Mouse (Mus musculus) ES-E14 (cell line): ENCODE results near the gene Sh3bp5l. TPM values are rescaled to one million over a fixed set of nuclear protein-coding genes. Genes with fewer than 3 reads are reported as not detected.
"Not testable (repeated sequence)": the region's sequence is repeated elsewhere in the genome, so short reads cannot be mapped to it uniquely, and the experiment has no call there.

Source experiments
- DNase-seq: peaks from one replicate; pipeline ENCODE4 v3.0.0-alpha.2; 2013; ENCODE audit warnings: low read depth, low spot score
- H3K27ac ChIP-seq: 2 replicates; pipeline ENCODE4 v1.5.1; 2012; ENCODE audit warnings: low read depth, mild to moderate bottlenecking, low read length, moderate library complexity, mixed read lengths; ENCODE audit not compliant: poor library complexity, insufficient read depth, severe bottlenecking
- H3K36me3 ChIP-seq: 2 replicates; pipeline ENCODE4 v1.6.1; 2012; ENCODE audit warnings: mild to moderate bottlenecking, low read length, moderate library complexity, mixed read lengths; ENCODE audit not compliant: control insufficient read depth, poor library complexity, insufficient read depth, severe bottlenecking
- H3K4me1 ChIP-seq, 2 experiments: fragments of 150-350 bp in 1 of 2; sonication (generic) in 1 of 2; 2 replicates each; pipeline ENCODE4 v1.6.1; 2012; ENCODE audit warnings: low read length in 2 of 2, mild to moderate bottlenecking in 1 of 2, mixed read lengths in 1 of 2; ENCODE audit not compliant: control insufficient read depth in 2 of 2, insufficient read depth in 2 of 2, poor library complexity in 1 of 2
- H3K4me3 ChIP-seq, 2 experiments: fragments of 150-350 bp in 1 of 2; sonication (generic) in 1 of 2; 2 replicates each; pipeline ENCODE4 v1.5.1; 2012; ENCODE audit warnings: low read length in 2 of 2, low read depth in 1 of 2, mild to moderate bottlenecking in 1 of 2, mixed read lengths in 1 of 2; ENCODE audit not compliant: insufficient read depth in 1 of 2, poor library complexity in 1 of 2, severe bottlenecking in 1 of 2
- H3K9ac ChIP-seq: 2 replicates; pipeline ENCODE4 v1.6.1; 2012; ENCODE audit warnings: low read depth, mild to moderate bottlenecking, low read length, mixed read lengths; ENCODE audit not compliant: poor library complexity, insufficient read depth, severe bottlenecking
- H3K9me3 ChIP-seq: fragments of 150-350 bp; sonication (generic); 2 replicates; pipeline ENCODE4 v1.6.1; 2012; ENCODE audit warnings: low read depth, mild to moderate bottlenecking, low read length; ENCODE audit not compliant: control insufficient read depth, insufficient read depth
- CHD2 ChIP-seq: IDR thresholded peaks from 2 replicates; pipeline ENCODE4 v1.6.1; 2014; ENCODE audit warnings: mild to moderate bottlenecking, low read depth, low read length, inconsistent platforms
- HCFC1 ChIP-seq: IDR thresholded peaks from 2 replicates; pipeline ENCODE4 v1.6.1; 2012; ENCODE audit warnings: low read length, inconsistent platforms, borderline replicate concordance; ENCODE audit not compliant: insufficient read depth
- MAFK ChIP-seq: IDR thresholded peaks from 2 replicates; pipeline ENCODE4 v1.6.1; 2014; ENCODE audit warnings: mild to moderate bottlenecking, low read depth, low read length, inconsistent platforms; ENCODE audit not compliant: insufficient read depth
- ZC3H11A ChIP-seq: IDR thresholded peaks from 2 replicates; pipeline ENCODE4 v1.6.1; 2012; ENCODE audit warnings: low read depth, mild to moderate bottlenecking, inconsistent platforms, low read length, borderline replicate concordance
- ZNF384 ChIP-seq: IDR thresholded peaks from 2 replicates; pipeline ENCODE4 v1.6.1; 2012; ENCODE audit warnings: low read depth, low read length, inconsistent platforms
- in situ Hi-C, 2 experiments: fragments of 600-800 bp; cut with MboI; formaldehyde crosslinking; loops; one replicate each; pipeline ENCODE4 v1.15.1; 2025; ENCODE audit warnings: low sequenced_read_pairs in 2 of 2, inconsistent platforms in 1 of 2; ENCODE audit not compliant: unreplicated experiment in 2 of 2
- total RNA-seq: library from RNA; depleted of rRNA; stranded (reverse); fragments of 300-350 nt; gene quantifications from 2 replicates; pipeline ENCODE4 v1.2.3, GENCODE M21; 2012

The Sh3bp5l gene
- total RNA-seq, 1 experiment, result 28.9 TPM

DNA sequence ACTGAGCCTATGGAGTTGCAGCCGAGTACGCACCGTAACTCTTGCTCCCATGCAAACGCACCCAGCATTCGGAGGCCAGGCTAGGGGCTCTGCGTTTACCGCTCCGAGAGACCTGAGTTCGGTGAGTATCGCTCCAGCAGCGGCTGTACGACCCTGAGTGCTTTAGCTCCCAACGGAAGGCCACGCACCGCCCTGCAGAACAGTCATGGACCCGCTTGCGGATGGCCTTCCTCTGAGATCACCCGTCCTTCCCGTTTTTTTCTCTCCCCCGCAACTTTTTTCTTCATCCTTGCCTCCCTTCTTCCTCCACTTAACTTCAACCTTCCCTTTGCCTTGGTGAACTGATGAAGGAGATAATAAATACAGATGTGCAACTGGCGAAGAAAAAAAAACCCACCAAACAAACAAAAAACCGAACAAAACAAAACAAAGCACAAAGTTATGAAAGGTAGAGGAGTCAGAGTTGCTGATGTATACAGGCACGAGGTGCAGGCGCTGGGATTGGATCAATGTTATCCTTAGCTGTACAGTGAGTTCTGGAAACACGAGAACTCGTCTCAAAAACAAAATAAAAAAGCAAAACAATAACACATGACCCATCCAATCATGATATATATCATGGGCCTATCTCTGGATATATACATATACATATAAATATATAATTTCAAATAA, 27.6 kb upstream of the Sh3bp5l start:
- H3K4me1 ChIP-seq, result peaks cover 2 to 3% of the 10 kb centered on the region in 2 experiments; a peak in 1 of 4 replicates
- H3K9ac ChIP-seq, result peak overlapping the region; percentile 50
- peak overlapping the region; percentile 70 to 71 for H3K4me3 ChIP-seq
- no peak for TF ChIP-seq HCFC1
- no peak for TF ChIP-seq CHD2
- TF ChIP-seq ZNF384, result no peak
- TF ChIP-seq MAFK, result no peak
- TF ChIP-seq ZC3H11A, result no peak
- in situ Hi-C loops, result no loop called here
- H3K36me3 ChIP-seq, result no peaks in the 10 kb centered on the region
- no peak for DNase-seq
- no peaks in the 10 kb centered on the region for H3K9me3 ChIP-seq
- no peak overlapping the region for H3K27ac ChIP-seq

DNA sequence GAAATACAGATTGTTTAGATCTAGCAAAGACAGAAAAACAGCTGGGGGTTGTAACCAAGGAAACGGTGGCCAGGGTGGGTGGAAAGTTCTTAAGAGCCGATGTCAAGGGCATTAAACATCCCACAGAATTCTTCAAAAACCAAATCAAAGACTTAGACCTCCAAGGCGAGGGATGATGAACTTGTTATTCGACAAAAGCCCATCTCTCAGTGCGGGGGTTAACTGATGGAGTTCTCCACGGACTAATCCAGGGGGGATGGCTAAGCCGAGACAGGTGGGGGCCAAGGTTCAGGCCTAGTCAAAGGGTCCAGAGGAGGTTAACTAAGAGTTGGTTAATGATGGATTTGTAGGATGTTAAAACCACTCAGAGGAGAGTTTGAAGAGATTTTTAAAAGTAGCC, 26.9 kb upstream of the Sh3bp5l start:
- peaks cover 2 to 3% of the 10 kb centered on the region in 2 experiments; a peak in 1 of 4 replicates for H3K4me1 ChIP-seq
- H3K27ac ChIP-seq, result no peak overlapping the region
- H3K4me3 ChIP-seq, result no peak overlapping the region
- no peak overlapping the region for H3K9ac ChIP-seq
- TF ChIP-seq HCFC1, result no peak
- TF ChIP-seq CHD2, result no peak
- no peak for TF ChIP-seq ZNF384
- no peak for TF ChIP-seq MAFK
- TF ChIP-seq ZC3H11A, result no peak
- no peaks in the 10 kb centered on the region for H3K9me3 ChIP-seq
- 0 out of 2 replicates have a peak, but pooled peaks cover under 1% of the 10 kb centered on the region for H3K36me3 ChIP-seq
- in situ Hi-C loops, result no loop called here
- DNase-seq, result no peak

DNA sequence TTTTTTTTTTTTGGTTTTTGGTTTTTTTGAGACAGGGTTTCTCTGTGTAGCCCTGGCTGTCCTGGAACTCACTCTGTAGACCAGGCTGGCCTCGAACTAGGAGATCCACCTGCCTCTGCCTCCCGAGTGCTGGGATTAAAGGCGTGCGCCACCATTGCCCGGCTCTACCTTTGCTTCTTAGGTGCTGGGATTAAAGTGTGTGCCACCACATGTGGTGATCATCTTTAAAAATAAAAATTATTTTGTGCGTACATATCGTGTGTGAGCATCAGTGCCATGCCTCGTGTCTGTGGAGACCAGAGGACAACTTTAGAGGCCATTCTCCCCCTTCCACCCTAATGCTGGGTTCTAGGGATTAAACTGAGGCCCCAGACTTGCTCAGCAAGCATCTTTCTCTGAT, 25.2 kb upstream of the Sh3bp5l start:
- H3K27ac ChIP-seq, DNase-seq, H3K9me3 ChIP-seq, H3K9ac ChIP-seq, in situ Hi-C loops, H3K4me1 ChIP-seq, H3K4me3 ChIP-seq: not testable (repeated sequence)
- H3K36me3 ChIP-seq, result peaks cover 14% of the 10 kb centered on the region; the same call in 1 of the 2 replicates

DNA sequence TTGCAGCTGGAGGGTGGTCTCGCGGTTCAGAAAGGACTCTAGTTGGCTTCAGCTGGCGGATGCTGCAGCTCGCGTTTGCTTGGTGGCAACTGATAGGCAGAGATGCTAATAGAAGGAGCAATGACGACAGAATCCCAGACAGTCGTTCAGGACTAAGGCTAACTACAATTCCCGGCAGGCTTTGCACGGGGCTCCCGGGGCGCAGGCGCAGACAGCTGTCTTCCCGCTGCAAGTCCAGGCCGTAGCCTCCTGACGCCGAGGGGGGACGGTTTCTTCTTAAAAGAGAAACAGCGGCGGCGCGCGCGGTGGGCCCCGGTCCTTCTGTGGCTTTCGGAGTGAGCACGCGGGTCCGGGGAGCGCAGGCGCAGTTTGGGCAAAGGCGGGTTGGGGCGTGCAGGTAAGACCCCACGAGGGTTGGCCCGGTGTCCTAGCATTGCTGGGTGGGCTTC, 23.6 kb upstream of the Sh3bp5l start, which contains the start of gene Zfp692:
TSS of gene Zfp692 (plus strand) at position 210 of the 449 bp plus-strand sequence.
- peak within 1 kb of the TSS; percentile 69 to 77 for H3K4me3 ChIP-seq

More for the DNA sequence above, 23.6 kb upstream of the Sh3bp5l start, which contains the start of gene Zfp692:
- in situ Hi-C loops, result no loop called here
- H3K9me3 ChIP-seq, result no peaks in the 10 kb centered on the region
- H3K27ac ChIP-seq, result no peak within 1 kb of the TSS
- peak; percentile 89 for DNase-seq
- TF ChIP-seq MAFK (no peak), ZC3H11A (peak; percentile 35; the same call in 1 of the 2 replicates), ZNF384 (no peak), HCFC1 (peak; percentile 94), CHD2 (no peak)
- peaks cover 2 to 3% of the 10 kb centered on the region in 2 experiments; a peak in 1 of 4 replicates for H3K4me1 ChIP-seq
- H3K9ac ChIP-seq, result peak within 1 kb of the TSS; percentile 80
- H3K36me3 ChIP-seq, result peaks cover 18% of the 10 kb centered on the region; the same call in 1 of the 2 replicates
